Mouse (Mus musculus): ENCODE data around the gene Mmp17. TPM values are rescaled to one million over a fixed set of nuclear protein-coding genes. Genes with fewer than 3 reads are reported as not detected.

Gene Mmp17
- polyA plus RNA-seq, 1 experiment = 3.5 TPM

- WGBS = 96% methylated on average over 5 of the region's 5 CpGs
- no peak for DNase-seq
- no peaks in the 10 kb centered on the region for H3K4me1 ChIP-seq (replicated peaks; ENCODE audit: control insufficient read depth, insufficient read depth, low read length)
- no peak overlapping the region for H3K27ac ChIP-seq (ENCODE audit: control insufficient read depth, insufficient read depth, low read length)
- no peak for TF ChIP-seq CTCF (IDR thresholded peaks at IDR 0.05; ENCODE audit: borderline replicate concordance, control insufficient read depth, extremely low read depth, insufficient read depth, low read length, poor library complexity)
- no peak for TF ChIP-seq POLR2A (IDR thresholded peaks at IDR 0.05; ENCODE audit: control insufficient read depth, extremely low read depth, insufficient read depth, low read length, poor library complexity)
- H3K36me3 ChIP-seq (ENCODE audit: control insufficient read depth, insufficient read depth, low read length) = no peaks in the 10 kb centered on the region
- no peaks in the 10 kb centered on the region for H3K27me3 ChIP-seq (ENCODE audit: control insufficient read depth, insufficient read depth, low read length)
- H3K4me3 ChIP-seq (ENCODE audit: control insufficient read depth, insufficient read depth, low read length) = no peak overlapping the region
These were observed 66.9 kb downstream of the Mmp17 start for GRCm38 (mm10) chr5:129650858-129651257.

- no peak for DNase-seq
- TF ChIP-seq POLR2A (IDR thresholded peaks at IDR 0.05; ENCODE audit: control insufficient read depth, extremely low read depth, insufficient read depth, low read length, poor library complexity) = no peak
- no peak for TF ChIP-seq CTCF (IDR thresholded peaks at IDR 0.05; ENCODE audit: borderline replicate concordance, control insufficient read depth, extremely low read depth, insufficient read depth, low read length, poor library complexity)
- 96% methylated on average over 10 of the region's 10 CpGs for WGBS
- no peaks in the 10 kb centered on the region for H3K27me3 ChIP-seq (ENCODE audit: control insufficient read depth, insufficient read depth, low read length)
- no peak overlapping the region for H3K4me3 ChIP-seq (ENCODE audit: control insufficient read depth, insufficient read depth, low read length)
- H3K4me1 ChIP-seq (replicated peaks; ENCODE audit: control insufficient read depth, insufficient read depth, low read length) = no peaks in the 10 kb centered on the region
- no peak overlapping the region for H3K27ac ChIP-seq (ENCODE audit: control insufficient read depth, insufficient read depth, low read length)
- H3K36me3 ChIP-seq (ENCODE audit: control insufficient read depth, insufficient read depth, low read length) = peaks cover 4% of the 10 kb centered on the region; the same call in 1 of the 2 replicates
These were observed 73.0 kb downstream of the Mmp17 start for GRCm38 (mm10) chr5:129657016-129657415.

GRCm38 (mm10) chr5:129657931-129658330 is 74.0 kb downstream of the Mmp17 start:
- Histone ChIP-seq H3K4me3 (ENCODE audit: control insufficient read depth, insufficient read depth, low read length) (no peak overlapping the region), H3K27ac (ENCODE audit: control insufficient read depth, insufficient read depth, low read length) (no peak overlapping the region), H3K36me3 (ENCODE audit: control insufficient read depth, insufficient read depth, low read length) (peaks cover 4% of the 10 kb centered on the region; the same call in 1 of the 2 replicates), H3K4me1 (replicated peaks; ENCODE audit: control insufficient read depth, insufficient read depth, low read length) (no peaks in the 10 kb centered on the region), H3K27me3 (ENCODE audit: control insufficient read depth, insufficient read depth, low read length) (no peaks in the 10 kb centered on the region)
- TF ChIP-seq CTCF (IDR thresholded peaks at IDR 0.05; ENCODE audit: borderline replicate concordance, control insufficient read depth, extremely low read depth, insufficient read depth, low read length, poor library complexity) (no peak), POLR2A (IDR thresholded peaks at IDR 0.05; ENCODE audit: control insufficient read depth, extremely low read depth, insufficient read depth, low read length, poor library complexity) (no peak)
- no peak for DNase-seq
- 97% methylated on average over 15 of the region's 15 CpGs for WGBS

Other genes starting within 250 kb of the Mmp17 start
- gene Sfswap, start 82.9 kb upstream of the Mmp17 start, polyA plus RNA-seq (2012; rRNA removed) = 149 and 160 TPM in 2 replicates
- 1.1 and 1.4 TPM in 2 replicates for gene Zfp11, start 85.9 kb downstream of the Mmp17 start, polyA plus RNA-seq (2012; rRNA removed)
- gene Sept14, start 124.3 kb downstream of the Mmp17 start, polyA plus RNA-seq (2012; rRNA removed) = 0.11 TPM in 1 of 2 replicates, not detected in the other
- 66.5 and 83.5 TPM in 2 replicates for gene Mrps17, start 131.3 kb downstream of the Mmp17 start, polyA plus RNA-seq (2012; rRNA removed)
- gene Nipsnap2, start 140.9 kb downstream of the Mmp17 start, polyA plus RNA-seq (2012; rRNA removed) = 31.5 and 45.9 TPM in 2 replicates
- gene Psph, start 203.3 kb downstream of the Mmp17 start, polyA plus RNA-seq (2012; rRNA removed) = 32.9 and 36.8 TPM in 2 replicates